Mouse (Mus musculus) MEL-GATA-1-ER (cell line): ENCODE data around the gene Khnyn.
A peak's percentile ranks its signal among the peaks of the same experiment; 100 is the strongest.

Experiments
- DNase-seq: peaks from one replicate; pipeline ENCODE4 v3.0.0-alpha.2; 2012; ENCODE audit warnings: low read depth; ENCODE audit errors: extremely low read depth

Khnyn gene

DNA sequence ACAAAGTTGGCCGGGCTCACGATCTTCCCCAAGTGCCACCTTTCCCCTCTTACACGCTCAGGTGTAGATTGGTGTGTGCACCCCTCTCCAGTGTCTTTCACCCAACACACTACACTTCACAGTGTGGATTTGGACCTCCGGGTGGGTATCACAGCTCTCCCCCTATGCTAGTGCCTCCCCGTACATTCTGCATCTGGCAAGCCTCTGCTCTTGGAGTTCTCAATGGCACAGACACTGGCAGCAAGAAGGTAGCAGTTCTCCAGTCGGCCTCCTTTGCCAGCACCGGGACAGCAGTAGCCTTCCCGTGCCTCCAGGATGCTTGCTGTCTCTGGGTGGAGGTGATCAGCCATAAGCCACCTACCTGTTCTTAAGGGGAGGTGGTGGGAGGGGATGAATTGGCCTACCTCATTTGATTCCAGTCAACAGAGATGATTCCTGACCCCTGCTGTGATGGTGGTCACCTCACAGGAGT lies 11.5 kb upstream of the Khnyn start:
- no peak for DNase-seq

DNA sequence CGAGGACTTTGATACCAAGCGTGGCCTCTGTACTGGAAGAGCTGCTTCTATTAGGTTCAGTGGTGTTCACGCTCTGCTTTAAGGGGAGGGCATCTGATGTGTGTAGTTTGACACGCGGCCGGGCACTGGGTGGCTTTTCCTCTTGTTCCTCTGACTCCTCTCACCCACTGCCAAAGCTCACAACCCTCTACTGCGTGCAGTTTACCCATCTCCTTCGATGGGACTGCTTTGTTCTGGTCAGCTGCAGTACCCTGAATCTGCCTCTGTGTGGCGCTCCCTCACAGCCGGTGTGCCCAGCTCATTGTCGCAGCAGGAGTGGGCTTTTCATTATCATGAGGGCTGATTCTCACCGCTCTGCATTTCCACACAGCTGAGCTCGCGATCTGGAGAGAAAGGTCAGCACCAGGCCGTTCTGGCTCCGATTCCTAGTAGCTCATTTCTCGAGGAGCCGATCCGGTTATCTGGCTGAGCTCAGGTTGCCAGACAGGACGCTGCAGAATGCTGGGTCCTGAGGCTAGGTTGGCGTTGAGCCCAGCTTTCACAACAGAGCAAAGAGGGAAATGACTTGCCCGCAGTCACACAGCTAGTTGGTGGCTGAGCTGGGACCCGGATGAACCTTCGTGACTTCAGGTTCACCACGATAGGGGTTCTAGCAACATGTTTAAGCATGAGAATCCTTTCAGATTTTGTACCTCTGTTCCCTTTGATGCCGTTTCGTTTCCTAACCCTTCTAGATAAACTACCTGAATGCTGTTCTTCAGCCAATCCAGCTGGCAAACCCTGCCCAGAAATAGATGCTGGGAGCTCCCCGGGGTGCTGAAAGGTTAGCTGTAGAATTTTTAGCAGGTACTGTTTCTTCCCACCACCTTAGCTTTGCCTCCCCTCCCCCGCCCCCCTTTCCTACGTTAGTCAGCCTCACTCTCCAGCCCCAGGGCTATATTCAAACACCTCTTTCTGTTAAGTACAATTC lies 10.7 kb upstream of the Khnyn start:
- peak; percentile 71 for DNase-seq

DNA sequence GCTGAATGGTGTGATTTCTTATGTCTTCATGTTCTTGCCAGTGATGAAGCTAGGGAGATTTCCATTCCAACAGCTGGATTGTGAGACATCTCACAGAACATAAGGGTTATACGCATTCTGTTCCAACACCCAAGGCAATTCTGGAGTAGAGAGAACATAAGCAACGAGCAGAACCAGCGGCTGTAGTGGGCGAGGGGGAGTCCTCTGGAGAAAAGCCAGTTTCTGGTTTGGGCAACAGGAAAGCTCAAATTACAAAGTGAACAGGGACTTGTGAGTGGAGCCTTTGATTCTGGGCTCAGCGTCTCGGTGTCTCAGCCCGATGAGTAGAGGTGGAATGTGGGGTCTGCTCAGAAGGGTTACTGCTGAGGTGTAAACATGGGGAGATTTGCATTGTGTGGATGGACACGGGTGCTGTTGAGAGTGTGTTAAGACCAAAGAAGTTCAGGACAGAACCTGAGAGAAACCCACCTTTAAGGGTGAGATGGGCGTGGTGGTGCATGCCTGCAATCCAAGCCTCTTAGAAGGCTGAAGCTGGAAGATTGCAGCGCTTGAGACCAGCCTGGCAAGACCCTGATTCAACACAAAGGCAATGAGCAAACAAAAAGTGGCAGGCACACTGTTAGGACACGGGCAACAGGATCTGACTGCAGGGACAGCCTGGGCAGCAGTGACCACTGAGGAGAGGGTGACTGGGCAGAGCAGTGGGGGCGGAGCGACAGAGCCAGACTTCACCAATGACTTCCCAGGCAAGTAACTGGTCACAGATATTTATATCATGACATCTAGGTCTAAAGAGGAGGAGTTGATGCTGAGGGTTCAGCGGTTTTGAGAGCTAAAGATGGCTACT lies 7.1 kb upstream of the Khnyn start:
- DNase-seq: no peak

DNA sequence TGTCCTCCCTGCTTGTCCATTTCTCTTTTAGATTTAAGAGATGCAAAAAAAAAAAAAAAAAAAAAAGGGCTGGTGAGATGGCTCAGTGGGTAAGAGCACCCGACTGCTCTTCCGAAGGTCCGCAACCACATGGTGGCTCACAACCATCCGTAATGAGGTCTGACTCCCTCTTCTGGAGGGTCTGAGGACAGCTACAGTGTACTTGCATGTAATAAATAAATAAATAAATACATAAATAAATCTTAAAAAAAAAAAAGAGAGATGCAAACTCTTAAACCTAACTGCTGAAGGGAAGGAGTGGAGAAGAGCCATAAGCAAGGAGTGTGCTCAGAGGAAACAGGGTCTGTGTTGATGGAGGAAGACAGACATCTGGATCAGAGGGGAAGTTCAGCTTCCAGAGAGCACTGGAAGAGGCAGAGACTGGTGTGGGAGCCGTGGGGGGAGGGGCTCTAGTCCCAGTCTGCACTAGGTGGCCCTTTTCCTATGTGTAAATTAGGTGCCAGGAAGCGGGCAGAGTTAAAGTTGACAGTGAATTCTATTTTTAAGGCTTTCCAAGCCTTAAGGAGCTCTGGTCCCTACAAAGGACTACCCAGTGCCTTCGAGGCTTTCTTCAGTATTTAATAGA lies 6.3 kb upstream of the Khnyn start:
- DNase-seq: no peak

DNA sequence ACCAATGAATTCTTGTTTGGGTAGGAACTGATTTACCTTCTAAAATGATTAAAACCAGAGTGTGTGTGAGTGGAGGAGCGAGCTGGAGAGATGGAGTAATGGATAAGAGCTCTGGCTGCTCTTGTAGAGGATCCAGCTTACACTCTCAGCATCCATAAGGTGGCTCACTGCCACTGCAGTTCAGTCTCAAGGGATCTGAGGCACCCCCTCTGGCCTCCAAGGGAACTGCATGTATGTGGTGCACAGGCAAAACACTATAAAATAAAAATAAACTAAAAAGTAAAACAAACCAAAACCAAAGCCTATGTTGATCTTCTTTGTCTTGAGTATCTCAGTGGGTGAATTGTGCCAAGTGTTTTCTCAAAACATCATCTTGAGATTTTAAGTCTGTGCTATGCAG lies 5.1 kb upstream of the Khnyn start:
- DNase-seq: peak; percentile 54

DNA sequence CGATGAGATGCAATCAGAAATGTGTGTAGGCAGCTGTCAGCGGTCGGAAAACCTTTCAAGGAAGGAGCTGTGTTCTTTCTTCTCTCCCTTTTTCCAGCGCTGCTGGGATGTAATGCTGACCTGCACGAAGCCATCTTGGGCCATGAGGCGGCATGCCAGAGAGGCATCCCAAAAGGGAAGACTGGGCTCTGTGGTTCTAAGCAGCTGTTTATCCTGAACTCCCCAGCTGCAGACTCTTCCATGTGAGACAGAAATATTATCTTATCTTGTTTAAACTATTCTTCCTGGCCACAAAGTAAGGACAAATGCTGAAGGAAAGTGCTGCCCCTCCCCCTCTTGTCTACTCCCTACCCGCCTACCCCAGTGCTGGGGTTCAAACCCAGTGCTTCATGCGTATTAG lies 3.8 kb upstream of the Khnyn start:
- DNase-seq: peak; percentile 64

DNA sequence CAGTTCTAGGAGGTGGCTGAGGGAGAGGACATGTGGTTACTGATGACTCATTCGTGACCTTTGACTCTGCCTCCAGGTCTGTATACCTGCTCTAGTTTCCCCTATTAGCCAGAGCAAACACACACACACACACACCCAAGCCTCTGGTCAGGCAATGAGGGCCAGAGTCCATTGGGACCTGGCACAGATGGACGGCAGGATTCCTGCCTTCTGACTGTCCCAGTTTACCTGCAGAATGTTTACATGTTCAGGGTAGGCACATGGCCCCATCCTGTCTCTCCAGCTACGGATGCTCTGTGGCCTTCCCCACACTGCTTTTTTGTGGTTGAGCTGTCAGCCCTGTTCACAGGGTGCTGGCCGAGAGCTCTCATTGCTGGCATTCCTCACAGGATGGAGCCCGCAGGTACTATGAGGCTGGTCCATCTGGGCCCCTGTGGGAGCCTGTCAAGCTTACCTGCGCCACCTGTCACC lies 2.5 kb upstream of the Khnyn start:
- no peak for DNase-seq

DNA sequence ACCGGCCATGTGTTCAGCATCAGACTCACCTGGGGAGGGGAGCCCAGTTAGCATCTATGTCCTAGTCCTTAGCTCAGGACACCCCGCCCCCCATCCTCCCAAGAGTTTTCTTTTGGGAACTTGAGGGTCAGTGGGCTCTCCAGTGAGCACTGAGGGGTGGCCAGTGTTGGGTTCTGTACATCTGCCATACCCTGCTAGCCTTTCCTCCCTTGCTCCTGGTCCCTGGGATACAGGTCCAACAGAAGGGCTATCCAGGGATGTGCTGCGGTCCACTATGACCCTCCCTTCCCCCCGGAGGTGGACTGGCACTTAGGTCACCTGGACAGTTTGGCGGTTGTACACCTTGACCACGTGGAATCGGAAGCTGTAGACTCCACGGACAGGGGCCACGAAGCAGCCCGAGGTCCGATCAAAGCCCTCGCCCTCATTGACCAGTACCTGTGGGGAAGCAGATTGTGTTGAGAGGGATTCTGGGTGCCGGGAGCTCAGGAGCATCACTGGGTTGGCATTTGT lies 1.5 kb upstream of the Khnyn start:
- DNase-seq: no peak

DNA sequence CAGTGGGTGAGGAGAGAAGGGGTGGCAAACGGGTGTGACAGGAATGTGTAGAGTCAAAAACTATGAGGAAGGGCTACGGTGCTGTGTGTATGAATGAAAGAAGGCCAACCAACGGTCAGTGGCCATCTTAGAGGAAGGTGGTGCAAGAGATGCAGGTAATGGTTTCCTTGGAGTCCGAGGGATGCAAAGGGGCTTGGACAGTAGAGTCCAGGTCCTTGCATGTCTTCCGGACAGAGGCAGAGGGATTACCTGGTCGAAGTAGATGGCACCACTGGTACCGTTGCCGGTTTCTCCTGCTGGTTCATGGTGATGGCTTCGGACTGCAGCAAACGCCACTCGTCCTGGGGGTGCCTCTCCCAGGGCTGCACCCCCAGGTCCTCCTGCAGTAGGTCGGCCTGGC lies 1.1 kb upstream of the Khnyn start:
- no peak for DNase-seq

DNA sequence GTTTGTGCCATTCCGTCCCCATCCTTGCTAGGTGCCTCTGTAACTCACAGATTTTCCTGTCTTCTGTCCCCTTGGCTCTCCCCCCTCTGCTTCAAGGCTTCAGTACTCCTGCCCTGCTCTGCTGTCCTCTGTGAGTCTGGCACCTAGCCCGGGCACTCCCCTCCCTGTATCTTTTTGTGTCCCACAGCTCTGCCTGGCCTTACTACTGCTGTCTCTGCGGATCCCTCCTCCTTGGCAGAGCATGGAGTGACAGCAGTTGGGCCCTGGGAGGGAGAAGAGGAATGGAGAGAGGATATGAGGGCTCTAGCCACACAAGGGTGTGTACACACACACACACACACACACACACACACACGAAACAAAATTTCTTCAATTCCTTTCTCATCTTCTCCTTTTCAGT lies 581 bp upstream of the Khnyn start, which contains the start of gene Cbln3:
Cbln3 (minus strand) TSS at position 227 of the 400 bp plus-strand sequence.
- DNase-seq: peak; percentile 47

DNA sequence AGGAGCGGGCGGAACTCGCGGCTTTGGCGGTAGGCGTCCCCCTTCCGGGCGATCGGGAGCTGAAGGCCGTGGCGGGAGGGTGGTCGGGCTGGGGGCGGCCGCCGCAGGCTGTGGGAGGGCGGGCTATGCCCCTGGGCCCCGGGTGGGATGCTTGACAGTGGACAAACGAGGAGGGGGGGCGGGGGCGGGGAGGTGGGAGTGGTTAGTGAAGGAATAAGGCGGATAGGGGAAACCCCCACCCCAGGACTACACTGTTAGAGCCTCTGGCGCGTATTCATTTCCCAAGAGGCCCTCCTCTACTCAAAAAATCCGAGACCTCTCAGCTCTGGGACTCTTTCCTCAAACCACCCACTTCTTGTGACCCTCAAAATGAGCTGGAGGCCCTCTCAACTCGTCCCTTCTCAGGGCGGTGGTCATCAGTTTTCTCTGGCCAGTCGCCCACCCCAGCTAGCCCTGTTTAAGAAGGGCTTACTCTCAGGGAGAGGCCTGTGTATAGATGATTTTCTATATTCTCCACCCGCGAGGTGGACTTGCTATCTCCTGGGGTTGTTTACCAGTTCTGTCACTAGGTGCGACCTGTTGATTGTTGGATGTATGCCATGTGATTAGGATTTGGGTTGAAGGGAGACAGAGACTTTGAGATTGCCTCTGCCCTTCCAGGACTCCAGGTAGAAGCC lies 505 bp downstream of the Khnyn start:
- DNase-seq: peak; percentile 27

DNA sequence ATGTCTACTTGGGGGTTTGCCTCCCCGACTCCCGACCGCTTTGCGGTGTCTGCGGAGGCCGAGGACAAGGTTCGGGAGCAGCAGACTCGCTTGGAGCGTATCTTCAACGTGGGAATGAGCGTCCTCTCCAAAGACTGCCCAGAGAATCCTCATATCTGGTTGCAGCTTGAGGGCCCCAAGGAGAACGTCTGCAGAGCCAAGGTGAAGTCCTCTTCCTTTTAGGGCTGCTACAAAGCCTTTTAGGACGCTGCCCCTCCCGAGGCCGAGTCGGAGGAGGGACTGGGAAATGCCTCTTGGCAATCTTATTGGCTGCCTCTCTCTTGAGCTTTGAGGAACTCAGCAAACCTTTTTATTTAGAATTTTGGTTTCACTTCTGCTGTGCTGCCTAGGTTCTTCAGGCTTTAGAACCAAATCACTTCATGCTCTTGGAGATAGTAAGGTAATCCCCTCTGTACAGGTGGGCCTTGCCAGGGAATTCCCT lies 1.1 kb downstream of the Khnyn start:
- peak; percentile 84 for DNase-seq

DNA sequence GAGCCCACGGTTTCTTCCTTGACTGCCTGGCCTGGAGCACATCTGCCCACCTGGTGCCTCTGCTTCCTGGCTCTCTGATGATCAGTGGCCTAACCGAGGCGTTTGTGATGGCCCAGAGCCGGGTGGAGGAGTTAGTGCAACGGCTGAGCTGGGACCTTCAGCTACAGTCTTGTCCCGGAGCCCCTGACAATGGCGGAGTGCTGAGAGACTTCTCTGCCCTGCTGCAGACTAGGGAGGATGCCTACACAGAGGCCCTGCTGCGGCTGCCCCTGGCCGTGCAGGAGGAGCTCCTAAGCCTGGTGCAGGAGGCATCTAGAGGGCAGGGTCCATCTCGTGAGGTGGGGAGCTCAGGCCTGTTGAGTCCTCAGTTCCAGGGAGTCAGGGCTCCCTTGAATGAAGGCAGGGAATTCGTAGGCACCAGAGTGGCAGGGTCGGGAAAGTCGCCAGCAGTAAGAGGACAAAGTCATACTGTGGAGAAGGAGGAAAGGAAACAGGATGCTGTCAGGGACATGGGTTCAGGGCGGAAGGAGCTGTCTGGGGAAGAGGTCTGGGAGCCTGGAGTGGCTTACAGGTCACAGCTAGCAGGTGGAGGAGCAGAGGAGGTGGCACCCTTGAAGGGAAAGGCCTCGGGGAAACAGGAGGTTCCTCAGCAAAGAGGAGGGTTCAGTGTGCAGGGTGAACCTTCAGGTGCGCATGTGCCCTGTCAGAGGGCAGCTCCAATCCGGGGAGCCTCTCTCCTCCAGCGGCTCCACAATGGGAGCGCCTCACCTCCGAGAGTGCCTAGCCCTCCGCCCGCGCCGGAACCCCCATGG lies 2.0 kb downstream of the Khnyn start:
- DNase-seq: no peak

DNA sequence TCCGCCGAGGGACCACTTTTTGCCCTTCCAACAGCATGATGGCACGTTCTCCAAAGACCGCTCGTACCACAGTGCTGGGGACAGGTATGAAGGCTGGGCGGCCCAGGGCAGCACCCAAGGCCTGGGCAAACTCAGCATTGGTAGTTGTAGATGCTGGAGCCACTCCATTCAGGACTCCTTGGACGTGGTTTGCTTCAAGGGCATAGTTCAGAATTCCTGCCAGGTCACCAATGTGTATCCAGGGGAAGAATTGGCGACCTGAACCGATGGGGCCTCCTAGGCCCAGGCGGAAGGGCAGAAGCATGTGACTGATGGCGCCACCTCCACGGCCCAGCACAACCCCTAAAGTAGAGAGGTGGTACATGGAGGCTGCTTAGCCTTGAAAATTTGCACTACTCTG lies 12.9 kb downstream of the Khnyn start:
- DNase-seq: no peak

DNA sequence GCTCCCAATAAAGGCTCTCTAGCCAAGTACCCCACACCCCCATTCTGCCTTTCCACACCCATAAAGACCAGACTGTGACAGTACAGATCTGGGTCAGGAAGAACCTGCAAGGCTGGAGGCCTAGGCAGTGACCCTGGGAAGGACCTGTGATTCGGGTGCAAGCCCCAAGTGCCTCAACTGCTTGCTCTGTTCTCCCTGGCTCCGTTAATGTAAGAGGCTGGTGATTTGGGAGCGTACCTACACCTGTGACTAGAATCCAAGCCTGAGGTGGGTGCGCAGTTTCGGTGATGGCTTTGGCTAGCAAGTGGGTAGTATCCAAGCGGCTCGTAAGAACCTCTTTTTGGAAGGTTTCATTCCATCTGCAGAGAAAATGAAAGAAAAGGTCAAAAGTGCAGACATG lies 14.2 kb downstream of the Khnyn start:
- DNase-seq: no peak

DNA sequence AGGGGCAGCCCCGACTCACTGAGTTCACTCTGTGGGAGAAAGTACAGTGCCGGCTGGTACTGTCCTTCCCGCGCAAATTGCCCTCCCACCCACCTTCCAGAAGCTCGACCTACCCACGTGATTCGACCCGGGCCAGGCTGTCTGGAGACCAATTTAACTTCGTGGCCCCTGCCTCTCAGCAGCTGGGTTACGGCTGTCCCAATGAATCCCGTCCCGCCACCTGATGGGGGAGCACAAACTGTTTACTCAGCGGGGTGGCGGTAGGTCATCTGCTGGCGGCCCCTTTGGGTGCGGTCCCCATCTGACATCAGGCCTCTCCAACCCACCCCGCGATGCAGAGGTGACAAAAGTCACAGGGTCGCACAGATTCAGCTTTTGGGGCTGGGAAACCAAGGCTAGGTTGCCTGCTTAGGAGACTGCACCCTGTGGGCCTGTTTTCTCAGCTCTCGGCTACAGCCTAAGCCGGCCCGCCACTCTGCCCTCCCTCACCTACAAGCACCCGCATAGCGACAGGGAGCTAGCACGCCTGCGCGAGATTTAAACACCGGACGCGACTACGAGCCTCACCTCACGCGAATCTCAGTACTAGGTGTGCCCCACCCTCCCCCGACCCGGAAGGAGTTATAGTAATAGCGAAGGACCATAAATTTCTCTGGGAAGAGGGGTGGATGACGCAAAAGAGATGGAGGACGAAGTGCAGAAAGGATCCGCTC lies 15.1 kb downstream of the Khnyn start, which contains the start of gene Sdr39u1:
Sdr39u1 (minus strand) TSS at position 593 of the 713 bp plus-strand sequence.
- DNase-seq: no peak

DNA sequence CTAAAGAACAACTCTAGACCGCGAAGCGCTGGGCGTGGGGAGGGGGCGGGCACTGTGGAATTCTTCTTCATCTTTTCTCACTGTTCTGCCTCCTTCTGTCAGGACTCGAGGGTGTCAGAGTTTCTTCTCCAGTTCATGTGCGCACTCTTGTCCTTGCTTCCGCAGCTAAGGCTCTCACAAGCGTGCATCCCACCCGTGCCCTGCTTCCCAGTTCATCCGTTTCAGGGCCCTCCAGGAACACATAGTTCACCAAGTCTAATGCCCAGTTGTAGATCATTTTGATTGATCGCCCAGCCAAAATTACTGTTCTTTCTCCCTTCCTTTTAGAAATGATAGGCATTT lies 15.6 kb downstream of the Khnyn start:
- no peak for DNase-seq

DNA sequence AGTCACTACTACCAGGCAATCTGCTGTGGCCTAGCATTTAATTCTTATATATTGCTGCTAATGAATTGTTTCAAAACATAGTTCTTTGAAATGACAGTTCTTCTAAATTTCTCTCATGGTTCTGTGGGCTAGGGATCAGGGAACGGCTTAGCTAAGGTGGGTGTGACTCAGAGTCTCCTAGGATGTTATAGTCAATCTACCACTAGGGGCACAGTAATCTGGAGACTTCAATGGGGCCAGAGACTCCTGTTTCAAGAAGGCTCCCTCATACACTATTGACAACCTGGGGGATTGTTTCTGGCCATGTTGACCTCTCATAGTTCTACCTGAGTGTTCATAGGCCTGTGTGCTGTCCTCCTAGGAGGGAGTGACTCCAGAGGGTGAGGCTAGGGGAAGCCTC lies 20.8 kb downstream of the Khnyn start:
- DNase-seq: no peak

DNA sequence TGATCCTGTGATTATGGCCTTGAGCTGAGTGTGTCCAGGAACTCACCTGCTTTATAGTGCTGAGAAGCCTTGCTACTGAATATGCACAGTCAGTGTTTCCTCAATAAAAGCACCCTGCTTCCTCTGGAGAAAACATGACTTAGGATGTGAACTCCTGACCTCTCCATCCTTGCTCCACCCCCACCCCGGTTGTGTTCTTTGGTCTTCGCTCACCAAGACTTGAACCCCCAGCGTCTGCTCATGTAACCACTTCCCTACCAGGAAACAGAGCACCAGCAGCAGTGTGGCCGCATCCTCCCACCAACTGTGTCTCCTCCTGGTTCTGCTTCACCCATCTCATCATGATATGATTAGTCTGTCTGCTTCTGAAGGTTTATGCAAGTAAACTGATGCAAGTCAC lies 28.7 kb downstream of the Khnyn start:
- DNase-seq: no peak
